Mouse (Mus musculus) thymus, adult 2 months (tissue): ENCODE data around the gene Zcchc14. TPM values are rescaled to one million over a fixed set of nuclear protein-coding genes. Genes with fewer than 3 reads are reported as not detected.
A peak's percentile ranks its signal among the peaks of the same experiment; 100 is the strongest.

Experiments
- DNase-seq: peaks from one replicate; pipeline ENCODE4 v3.0.0; 2021
- H3K27ac ChIP-seq: fragments of 200-500 bp; 2 replicates; pipeline ENCODE4 v1.5.1; 2012; ENCODE audit warnings: low read length, control low read depth; ENCODE audit not compliant: control insufficient read depth, insufficient read depth
- H3K27me3 ChIP-seq: fragments of 200-500 bp; 2 replicates; pipeline ENCODE4 v1.6.1; 2012; ENCODE audit warnings: mild to moderate bottlenecking, low read length, moderate library complexity, mixed read lengths; ENCODE audit not compliant: control insufficient read depth, insufficient read depth
- H3K36me3 ChIP-seq: fragments of 200-500 bp; 2 replicates; pipeline ENCODE4 v1.6.1; 2012; ENCODE audit warnings: mild to moderate bottlenecking, low read length, moderate library complexity; ENCODE audit not compliant: control insufficient read depth, insufficient read depth
- H3K4me1 ChIP-seq: fragments of 200-500 bp; replicated peaks from 2 replicates; pipeline ENCODE4 v1.6.1; 2012; ENCODE audit warnings: low read length; ENCODE audit not compliant: control insufficient read depth, insufficient read depth
- H3K4me3 ChIP-seq: fragments of 200-500 bp; 2 replicates; pipeline ENCODE4 v1.5.1; 2012; ENCODE audit warnings: mild to moderate bottlenecking, low read length, control low read depth, moderate library complexity; ENCODE audit not compliant: control insufficient read depth, insufficient read depth
- CTCF ChIP-seq: fragments of 200-500 bp; IDR thresholded peaks from 2 replicates; pipeline ENCODE4 v1.5.1; 2012; ENCODE audit warnings: mild to moderate bottlenecking, control low read depth, low read length, moderate library complexity, borderline replicate concordance; ENCODE audit not compliant: control insufficient read depth, poor library complexity, insufficient read depth; ENCODE audit errors: extremely low read depth
- POLR2A ChIP-seq: fragments of 200-500 bp; IDR thresholded peaks from 2 replicates; pipeline ENCODE4 v1.6.1; 2012; ENCODE audit warnings: mild to moderate bottlenecking, low read length, control low read depth, moderate library complexity; ENCODE audit not compliant: control insufficient read depth, poor library complexity, insufficient read depth; ENCODE audit errors: extremely low read depth
- WGBS: fragments of 180-500 bp; shearing (Covaris S2); methylation state at CpG from one replicate; pipeline ENCODE4 v1.1.7; 2018; 5-methylcytosine and 5-hydroxymethylcytosine counted together
- polyA plus RNA-seq: library from polyadenylated mRNA; depleted of rRNA; stranded (reverse); fragments of >200 nt; gene quantifications from 2 replicates; pipeline ENCODE4 v1.2.3, GENCODE M21; 2012

Zcchc14 gene
- polyA plus RNA-seq, 1 experiment, result 6.5 TPM

DNA sequence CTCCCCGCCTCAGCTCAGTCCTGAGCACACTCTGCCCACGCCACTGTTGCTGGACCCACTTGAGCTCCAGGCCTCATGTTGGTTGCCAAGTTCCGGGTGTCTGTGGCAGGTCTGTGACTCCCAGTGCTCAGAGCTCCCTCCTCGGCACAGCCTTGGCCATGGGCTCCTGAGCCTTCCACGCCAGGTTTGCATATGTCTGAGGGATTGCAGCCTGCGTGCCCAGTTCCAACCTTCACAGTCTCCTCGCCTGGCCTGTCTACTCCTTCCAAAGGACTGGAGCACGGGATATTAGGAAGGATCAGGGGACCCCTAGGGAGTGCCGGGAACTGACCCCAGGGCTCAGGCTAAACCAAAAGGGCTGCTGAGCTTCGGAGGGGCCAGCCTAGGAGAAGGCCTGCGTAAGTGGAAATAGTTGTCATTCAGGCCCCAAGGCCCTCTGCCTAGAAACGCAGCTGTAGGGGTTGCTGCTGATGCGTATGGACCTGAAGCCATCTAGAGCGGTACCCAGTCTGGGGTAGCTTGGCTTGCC, 2.3 kb upstream of the Zcchc14 start:
- no peaks in the 10 kb centered on the region for H3K36me3 ChIP-seq
- 79% methylated on average over 14 of the region's 14 CpGs for WGBS

GRCm38 (mm10) chr8:121654131-121654530, 1.4 kb upstream of the Zcchc14 start:
- no peak overlapping the region for H3K4me3 ChIP-seq
- WGBS, result 65% methylated on average over 4 of the region's 4 CpGs

More for the DNA sequence above, 2.3 kb upstream of the Zcchc14 start:
- Histone ChIP-seq H3K4me3 (no peak overlapping the region), H3K27ac (no peak overlapping the region), H3K4me1 (peaks cover 11% of the 10 kb centered on the region), H3K27me3 (peaks cover 15% of the 10 kb centered on the region; the same call in 1 of the 2 replicates)
- TF ChIP-seq POLR2A (no peak), CTCF (no peak)
- DNase-seq, result no peak

DNA sequence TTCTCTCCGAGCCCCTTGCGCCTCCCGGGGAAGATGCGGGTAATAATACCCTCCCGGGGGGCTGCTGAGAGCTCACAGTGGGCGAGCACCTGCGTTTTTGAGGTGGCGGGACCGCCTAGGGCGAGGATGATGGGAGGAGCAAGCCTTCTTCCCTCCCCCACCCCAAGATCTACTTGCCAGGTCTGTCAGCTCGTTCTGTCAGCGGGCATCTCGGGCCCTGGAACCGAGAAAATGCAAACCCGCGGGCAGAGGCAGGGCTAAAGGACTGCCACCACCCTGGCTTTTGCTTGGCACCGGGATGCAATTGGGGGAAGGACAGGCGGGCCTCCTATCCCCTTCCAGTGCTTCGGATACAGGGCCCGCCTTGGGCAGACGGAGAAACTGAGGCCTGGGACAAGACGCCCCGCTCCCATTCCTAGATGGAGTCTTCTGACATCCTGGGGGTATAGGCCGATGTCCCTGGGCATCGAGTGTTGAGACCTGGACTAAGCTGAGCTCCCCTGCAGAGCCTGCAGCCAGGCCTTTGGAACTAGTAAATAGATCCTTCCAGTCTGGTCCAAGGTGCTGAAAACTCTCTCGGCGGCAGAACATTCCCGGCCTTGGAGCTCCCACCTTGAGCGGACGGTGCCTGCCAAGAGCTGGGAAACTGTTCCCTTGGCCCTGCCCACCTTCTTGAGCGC, 779 bp upstream of the Zcchc14 start:
- no peak for DNase-seq

More at GRCm38 (mm10) chr8:121654131-121654530, 1.4 kb upstream of the Zcchc14 start:
- Histone ChIP-seq H3K27ac (no peak overlapping the region), H3K27me3 (peaks cover 15% of the 10 kb centered on the region; the same call in 1 of the 2 replicates), H3K4me1 (peaks cover 18% of the 10 kb centered on the region), H3K36me3 (no peaks in the 10 kb centered on the region)
- DNase-seq, result no peak
- no peak for TF ChIP-seq CTCF

GRCm38 (mm10) chr8:121651874-121652361, 783 bp downstream of the Zcchc14 start:
- Histone ChIP-seq H3K4me3 (peak overlapping the region; percentile 3), H3K27me3 (peaks cover 15% of the 10 kb centered on the region; the same call in 1 of the 2 replicates), H3K27ac (no peak overlapping the region), H3K4me1 (peaks cover 18% of the 10 kb centered on the region), H3K36me3 (no peaks in the 10 kb centered on the region)
- TF ChIP-seq POLR2A (no peak), CTCF (no peak)
- WGBS, result 9% methylated on average over 56 of the region's 56 CpGs
- DNase-seq, result no peak

More for the DNA sequence above, 779 bp upstream of the Zcchc14 start:
- no peak for TF ChIP-seq CTCF
- no peak for TF ChIP-seq POLR2A
- peak overlapping the region; percentile 23 for H3K4me3 ChIP-seq
- peaks cover 18% of the 10 kb centered on the region for H3K4me1 ChIP-seq
- H3K36me3 ChIP-seq, result no peaks in the 10 kb centered on the region
- 13% methylated on average over 31 of the region's 31 CpGs for WGBS
- peaks cover 15% of the 10 kb centered on the region; the same call in 1 of the 2 replicates for H3K27me3 ChIP-seq
- H3K27ac ChIP-seq, result no peak overlapping the region

DNA sequence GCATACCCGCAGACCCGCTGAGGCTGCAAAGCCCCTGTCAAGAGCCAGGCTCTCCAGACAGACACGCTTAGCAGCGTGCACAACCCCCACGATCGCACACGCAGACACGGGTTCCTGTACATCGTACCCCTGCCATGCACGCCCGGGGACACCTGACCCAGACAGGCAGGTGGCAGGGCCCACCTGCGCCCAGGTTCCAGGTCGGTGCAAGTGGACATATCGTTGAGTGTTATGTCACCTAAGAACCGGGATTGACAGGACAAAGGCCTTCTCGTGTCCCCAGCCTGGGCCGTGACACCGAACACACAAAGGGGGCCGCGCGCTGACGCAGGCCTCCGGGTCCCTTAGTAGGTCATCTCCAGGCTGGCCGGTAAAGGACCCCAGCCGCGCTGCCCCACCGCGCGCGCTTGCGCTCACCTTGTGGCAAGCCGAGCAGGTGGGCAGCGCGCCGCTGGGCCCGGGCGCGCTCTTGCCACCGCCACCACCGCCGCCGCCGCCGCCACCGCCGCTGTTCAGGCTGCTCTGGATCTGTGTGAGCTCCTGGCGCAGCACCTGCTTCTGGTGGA, 1.3 kb downstream of the Zcchc14 start:
- WGBS, result 21% methylated on average over 47 of the region's 47 CpGs
- H3K27me3 ChIP-seq, result peaks cover 15% of the 10 kb centered on the region; the same call in 1 of the 2 replicates
- no peak for DNase-seq
- H3K27ac ChIP-seq, result no peak overlapping the region
- no peaks in the 10 kb centered on the region for H3K36me3 ChIP-seq
- H3K4me3 ChIP-seq, result peak overlapping the region; percentile 3
- TF ChIP-seq CTCF (no peak), POLR2A (no peak)
- H3K4me1 ChIP-seq, result peaks cover 18% of the 10 kb centered on the region

- Histone ChIP-seq H3K27ac (no peak overlapping the region), H3K4me3 (no peak overlapping the region), H3K4me1 (peaks cover 18% of the 10 kb centered on the region), H3K36me3 (no peaks in the 10 kb centered on the region), H3K27me3 (peaks cover 15% of the 10 kb centered on the region; the same call in 1 of the 2 replicates)
- 18% methylated on average over 20 of the region's 20 CpGs for WGBS
- peak; percentile 14 for DNase-seq
- TF ChIP-seq CTCF (no peak), POLR2A (no peak)
Observed at GRCm38 (mm10) chr8:121650389-121651307, 2.1 kb downstream of the Zcchc14 start.
